ENCODE assay signal across 14 mouse cellular contexts in the genomic region with DNA sequence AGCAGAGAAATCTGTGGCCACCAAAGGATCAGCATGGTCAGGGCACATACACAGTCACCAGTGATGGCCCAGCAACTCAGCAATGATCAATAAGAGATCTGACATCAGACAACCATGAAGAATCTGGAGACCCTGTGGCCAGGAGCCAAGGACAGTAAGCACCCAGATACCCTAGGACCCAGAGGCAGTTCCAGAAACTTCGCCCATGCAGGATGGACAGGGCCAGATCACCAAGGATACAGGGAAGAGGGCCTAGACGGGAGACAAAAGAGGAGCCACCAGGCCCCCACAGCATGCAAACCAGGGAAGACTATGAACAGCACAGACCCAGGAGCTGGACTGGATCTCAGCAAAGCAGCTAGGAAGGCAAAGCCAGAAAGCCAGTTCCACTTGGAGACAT. TPM values are rescaled to one million over a fixed set of nuclear protein-coding genes. Genes with fewer than 3 reads are reported as not detected.
DNase-seq lines count a peak whose midpoint lies in the region; ATAC-seq and TF ChIP-seq lines count a peak whose summit lies in the region.
"Had no signal": no experiment of that assay in that cellular context is flagged by ENCODE, and none has a peak within 500 bp of the region (broad histone marks: within the 10 kb centered on the region; RNA-seq: fewer than 3 reads in every experiment).

No protein-coding gene starts in this region.

- ATAC-seq in heart, embryonic 13.5 days (ENCODE audit: extremely low read depth, insufficient number of reproducible peaks, low FRiP score, low TSS enrichment) = no peak
- ATAC-seq in forebrain, embryonic 11.5 days (replicated peaks; ENCODE audit: low FRiP score) = no peak
- no peak for ATAC-seq in limb, embryonic 12.5 days (ENCODE audit: insufficient number of reproducible peaks, insufficient read depth, low FRiP score, low TSS enrichment, low read depth)
- no peak for ATAC-seq in liver, embryonic 12.5 days
- ATAC-seq: CD4-positive, CD25-positive, alpha-beta regulatory T cell, adult 4 months; liver, postnatal 0 days; Patski had no signal

- WGBS in heart, embryonic 13.5 days = 74% methylated on average over 2 of the region's 2 CpGs
- WGBS in forebrain, embryonic 11.5 days = 89% methylated on average over 2 of the region's 2 CpGs
- 89% methylated on average over 2 of the region's 2 CpGs for WGBS in limb, embryonic 12.5 days
- WGBS in liver, embryonic 12.5 days (ENCODE audit: insufficient replicate concordance) = 88% methylated on average over 2 of the region's 2 CpGs

- no peak for DNase-seq in heart, postnatal 10 days
- no peak for DNase-seq in ES-E14 (ENCODE audit: low read depth, low spot score)
- no peak for DNase-seq in forebrain, embryonic 11.5 days (ENCODE audit: low spot score)
- no peak for DNase-seq in retina, postnatal 1 day
- no peak for DNase-seq in kidney, adult 8-10 months
- DNase-seq: adrenal gland, postnatal 10 days; gastrocnemius, postnatal 10 days; liver, postnatal 0 days; thymus, postnatal 36 days had no signal

- H3K9me3 ChIP-seq in heart, embryonic 13.5 days = no peaks in the 10 kb centered on the region
- no peaks in the 10 kb centered on the region for H3K9me3 ChIP-seq in ES-E14 (ENCODE audit: control insufficient read depth, insufficient read depth, low read depth, low read length)
- no peaks in the 10 kb centered on the region for H3K9me3 ChIP-seq in forebrain, embryonic 11.5 days (ENCODE audit: control insufficient read depth, low read length)
- no peaks in the 10 kb centered on the region for H3K9me3 ChIP-seq in limb, embryonic 12.5 days
- no peaks in the 10 kb centered on the region for H3K9me3 ChIP-seq in liver, embryonic 12.5 days (replicated peaks)

- intact Hi-C loops in heart, postnatal 10 days (cut with DNase I) = no loop called here

- no peaks in the 10 kb centered on the region for H3K27me3 ChIP-seq in heart, embryonic 13.5 days (replicated peaks)
- no peaks in the 10 kb centered on the region for H3K27me3 ChIP-seq in forebrain, embryonic 11.5 days (ENCODE audit: control insufficient read depth, insufficient read depth, low read length)
- no peaks in the 10 kb centered on the region for H3K27me3 ChIP-seq in limb, embryonic 12.5 days
- no peaks in the 10 kb centered on the region for H3K27me3 ChIP-seq in liver, embryonic 12.5 days (replicated peaks)
- H3K27me3 ChIP-seq: Patski had no signal

- in situ Hi-C loops in ES-E14 (cut with MboI; ENCODE audit: low sequenced_read_pairs in 2 of 2, unreplicated experiment in 2 of 2) = no loop called here

- H3K4me1 ChIP-seq in heart, embryonic 13.5 days = peaks cover 95% of the 10 kb centered on the region
- peaks cover 5 to 28% of the 10 kb centered on the region in 2 experiments; a peak in 2 of 4 replicates for H3K4me1 ChIP-seq in ES-E14 (ENCODE audit: control insufficient read depth in 2 of 2, insufficient read depth in 2 of 2, low read length in 2 of 2, poor library complexity in 1 of 2)
- H3K4me1 ChIP-seq in forebrain, embryonic 11.5 days (replicated peaks; ENCODE audit: control insufficient read depth, insufficient read depth, low read length) = peaks cover 50% of the 10 kb centered on the region
- H3K4me1 ChIP-seq in limb, embryonic 12.5 days (replicated peaks) = peaks cover 88% of the 10 kb centered on the region
- peaks cover 72% of the 10 kb centered on the region for H3K4me1 ChIP-seq in liver, embryonic 12.5 days

- no peak overlapping the region for H3K4me2 ChIP-seq in heart, embryonic 13.5 days
- no peak overlapping the region for H3K4me2 ChIP-seq in forebrain, embryonic 11.5 days (ENCODE audit: low read depth, low read length, severe bottlenecking)
- H3K4me2 ChIP-seq in limb, embryonic 12.5 days = no peak overlapping the region
- no peak overlapping the region for H3K4me2 ChIP-seq in liver, embryonic 12.5 days

- H3K4me3 ChIP-seq in heart, embryonic 13.5 days = no peak overlapping the region
- H3K4me3 ChIP-seq in ES-E14 (ENCODE audit: insufficient read depth in 1 of 2, low read depth in 1 of 2, low read length in 2 of 2, poor library complexity in 1 of 2, severe bottlenecking in 1 of 2) = no peak overlapping the region
- no peak overlapping the region for H3K4me3 ChIP-seq in forebrain, embryonic 11.5 days (ENCODE audit: low read depth, low read length)
- H3K4me3 ChIP-seq in limb, embryonic 12.5 days (replicated peaks) = no peak overlapping the region
- no peak overlapping the region for H3K4me3 ChIP-seq in liver, embryonic 12.5 days

- H3K27ac ChIP-seq in heart, embryonic 13.5 days (replicated peaks) = no peak overlapping the region
- H3K27ac ChIP-seq in ES-E14 (ENCODE audit: insufficient read depth, low read depth, low read length, poor library complexity, severe bottlenecking) = peak overlapping the region; percentile 8; the same call in 1 of the 2 replicates
- 0 out of 2 replicates have a peak overlapping the region, but pooled peaks have one; percentile 18 for H3K27ac ChIP-seq in forebrain, embryonic 11.5 days (ENCODE audit: low read depth, low read length)
- peak overlapping the region; percentile 75; the same call in 1 of the 2 replicates for H3K27ac ChIP-seq in limb, embryonic 12.5 days
- no peak overlapping the region for H3K27ac ChIP-seq in liver, embryonic 12.5 days

- no peaks in the 10 kb centered on the region for H3K36me3 ChIP-seq in heart, embryonic 13.5 days
- no peaks in the 10 kb centered on the region for H3K36me3 ChIP-seq in ES-E14 (ENCODE audit: control insufficient read depth, insufficient read depth, low read length, poor library complexity, severe bottlenecking)
- H3K36me3 ChIP-seq in forebrain, embryonic 11.5 days (ENCODE audit: control insufficient read depth, insufficient read depth, low read length) = no peaks in the 10 kb centered on the region
- 0 out of 2 replicates have a peak, but pooled peaks cover 11% of the 10 kb centered on the region for H3K36me3 ChIP-seq in limb, embryonic 12.5 days
- no peaks in the 10 kb centered on the region for H3K36me3 ChIP-seq in liver, embryonic 12.5 days

- peak overlapping the region; percentile 67; the same call in 1 of the 2 replicates for H3K9ac ChIP-seq in heart, embryonic 13.5 days
- no peak overlapping the region for H3K9ac ChIP-seq in ES-E14 (ENCODE audit: insufficient read depth, low read depth, low read length, poor library complexity, severe bottlenecking)
- no peak overlapping the region for H3K9ac ChIP-seq in forebrain, embryonic 11.5 days (ENCODE audit: low read length)
- H3K9ac ChIP-seq in limb, embryonic 12.5 days (replicated peaks) = no peak overlapping the region
- H3K9ac ChIP-seq in liver, embryonic 12.5 days = no peak overlapping the region
- H3K9ac ChIP-seq: liver, postnatal 0 days had no signal

TF ChIP-seq in ES-E14, 5 proteins besides CTCF, POLR2A, EP300 and RAD21:
- TF ChIP-seq MAFK (IDR thresholded peaks at IDR 0.05; ENCODE audit: insufficient read depth, low read depth, low read length) (no peak), ZNF384 (IDR thresholded peaks at IDR 0.05; ENCODE audit: low read depth, low read length) (no peak), CHD2 (IDR thresholded peaks at IDR 0.05; ENCODE audit: low read depth, low read length) (no peak), HCFC1 (IDR thresholded peaks at IDR 0.05; ENCODE audit: borderline replicate concordance, insufficient read depth, low read length) (no peak), ZC3H11A (IDR thresholded peaks at IDR 0.05; ENCODE audit: borderline replicate concordance, low read depth, low read length) (no peak)

RNA-seq across cellular contexts. Expression of a gene that starts 47.0 kb away (rescaled TPM):
- 16.5 and 17.0 TPM in 2 replicates for polyA plus RNA-seq in heart, embryonic 13.5 days (2015; fragmentation: Nextera tagmentation; extraction: Ambion mirVana)
- total RNA-seq in heart, postnatal 10 days (2021) = 100 to 1,000 TPM; 112 to 125 TPM
- total RNA-seq in ES-E14 (2012; rRNA removed) = 19.8 and 19.9 TPM in 2 replicates
- 27.3 and 29.5 TPM in 2 replicates for polyA plus RNA-seq in forebrain, embryonic 11.5 days (2014; fragmentation: Nextera tagmentation; extraction: Ambion mirVana)
- polyA plus RNA-seq in limb, embryonic 12.5 days (2016; fragmentation: Nextera tagmentation; extraction: Ambion mirVana) = 27.2 and 29.4 TPM in 2 replicates
- 9.7 and 10.0 TPM in 2 replicates for polyA plus RNA-seq in liver, embryonic 12.5 days (2016; fragmentation: Nextera tagmentation; extraction: Ambion mirVana)

Comparison
In these comparisons a context has a peak if more than half of its experiments do, and no peak if none do; other contexts are left out.
1. H3K27ac ChIP-seq: peak in ES-E14 (single experiment), forebrain, embryonic 11.5 days (single experiment) and limb, embryonic 12.5 days (single experiment); none in heart, embryonic 13.5 days (single experiment) and liver, embryonic 12.5 days (single experiment).